Mouse (Mus musculus) embryonic facial prominence, embryonic 10.5 days (tissue): Measurements from ENCODE around the gene Nfic. TPM values are rescaled to one million over a fixed set of nuclear protein-coding genes. Genes with fewer than 3 reads are reported as not detected.

Experiments used
- DNase-seq: peaks from one replicate; pipeline ENCODE4 v3.0.0-alpha.2; 2017; ENCODE audit warnings: low spot score
- H3K27ac ChIP-seq: fragments of 300-500 bp; sonication (generic); replicated peaks from 2 replicates; pipeline ENCODE4 v1.5.1; 2016; ENCODE audit warnings: mild to moderate bottlenecking
- H3K27me3 ChIP-seq: fragments of 300-500 bp; sonication (generic); replicated peaks from 2 replicates; pipeline ENCODE4 v1.6.1; 2016; ENCODE audit warnings: low read depth, mild to moderate bottlenecking; ENCODE audit not compliant: poor library complexity, severe bottlenecking
- H3K36me3 ChIP-seq: fragments of 300-500 bp; sonication (generic); replicated peaks from 2 replicates; pipeline ENCODE4 v1.6.1; 2016; ENCODE audit warnings: mild to moderate bottlenecking, moderate library complexity
- H3K4me1 ChIP-seq: fragments of 300-500 bp; sonication (generic); 2 replicates; pipeline ENCODE4 v1.6.1; 2016
- H3K4me3 ChIP-seq: fragments of 300-500 bp; sonication (generic); 2 replicates; pipeline ENCODE4 v1.5.1; 2016; ENCODE audit warnings: mild to moderate bottlenecking, moderate library complexity
- H3K9me3 ChIP-seq: fragments of 300-500 bp; sonication (generic); 2 replicates; pipeline ENCODE4 v1.6.1; 2016; ENCODE audit warnings: mild to moderate bottlenecking
- WGBS: fragments of 180-500 bp; shearing (Covaris S2); methylation state at CpG from one replicate; pipeline ENCODE4 v1.1.7; 2016; 5-methylcytosine and 5-hydroxymethylcytosine counted together
- polyA plus RNA-seq: library from polyadenylated mRNA; unstranded; fragments of >200 nt; fragmentation: Nextera tagmentation; extraction: Ambion mirVana; gene quantifications from 2 replicates; pipeline ENCODE4 v1.2.1, GENCODE M21; 2016

Gene Nfic
- polyA plus RNA-seq, 1 experiment from 2014 or later: 20.2 TPM

DNA sequence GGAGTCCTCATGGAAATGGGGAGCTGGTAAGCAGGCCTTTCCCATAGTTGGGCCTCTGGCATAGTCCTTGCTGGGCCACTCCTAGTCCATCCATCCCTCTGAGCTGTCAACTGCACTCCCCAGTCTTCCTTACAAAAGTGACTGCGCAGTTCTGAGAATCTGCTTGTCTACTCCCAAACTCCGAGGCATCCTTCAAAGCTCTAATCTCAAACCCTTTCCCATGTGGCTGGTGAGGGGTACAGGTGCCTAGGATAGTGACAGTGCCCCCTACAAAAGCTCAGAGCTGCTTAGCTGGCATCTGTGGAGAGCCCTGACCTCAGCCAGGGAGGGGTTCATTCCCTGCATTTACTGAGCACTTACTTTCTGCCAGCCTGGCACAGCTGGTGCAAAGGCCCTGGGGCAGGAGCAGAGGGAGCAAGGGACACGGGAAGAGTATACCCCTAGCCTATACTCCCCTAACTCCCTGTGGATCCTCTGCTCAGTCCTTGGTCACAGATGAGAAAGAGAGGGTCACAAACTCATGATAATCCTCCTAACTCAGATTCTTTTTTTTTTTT, 32.7 kb downstream of the Nfic start:
- Histone ChIP-seq H3K4me1 (peaks cover 61% of the 10 kb centered on the region), H3K27me3 (peaks cover 97% of the 10 kb centered on the region), H3K27ac (no peak overlapping the region), H3K4me3 (no peak overlapping the region), H3K36me3 (peaks cover 4% of the 10 kb centered on the region; the same call in 1 of the 2 replicates), H3K9me3 (no peaks in the 10 kb centered on the region)
- 87% methylated on average over 3 of the region's 3 CpGs for WGBS
- no peak for DNase-seq

DNA sequence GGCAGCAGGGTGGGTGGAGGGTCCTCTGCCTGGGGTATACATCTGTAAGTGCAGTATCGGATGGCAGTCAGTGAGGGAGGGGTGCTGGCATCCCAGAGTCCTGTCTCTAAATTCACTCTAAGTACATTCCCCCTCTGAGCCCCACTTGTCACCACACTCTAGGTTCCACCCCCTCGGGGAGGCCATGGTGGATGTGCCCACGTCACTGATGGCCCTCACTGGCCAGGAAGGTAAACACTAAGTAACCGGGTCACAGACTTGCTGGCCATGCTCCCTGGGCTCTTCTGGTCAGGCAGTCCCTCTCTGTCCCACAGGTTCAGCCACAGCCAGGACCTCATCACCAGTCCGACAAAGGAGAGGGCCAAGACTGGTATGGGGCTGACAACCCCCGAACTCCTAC, 33.2 kb downstream of the Nfic start:
- Histone ChIP-seq H3K9me3 (no peaks in the 10 kb centered on the region), H3K4me3 (no peak overlapping the region), H3K36me3 (peaks cover 4% of the 10 kb centered on the region; the same call in 1 of the 2 replicates), H3K27ac (no peak overlapping the region), H3K4me1 (peaks cover 66% of the 10 kb centered on the region), H3K27me3 (peaks cover 97% of the 10 kb centered on the region)
- DNase-seq: peak; percentile 7
- WGBS: 68% methylated on average over 6 of the region's 6 CpGs

DNA sequence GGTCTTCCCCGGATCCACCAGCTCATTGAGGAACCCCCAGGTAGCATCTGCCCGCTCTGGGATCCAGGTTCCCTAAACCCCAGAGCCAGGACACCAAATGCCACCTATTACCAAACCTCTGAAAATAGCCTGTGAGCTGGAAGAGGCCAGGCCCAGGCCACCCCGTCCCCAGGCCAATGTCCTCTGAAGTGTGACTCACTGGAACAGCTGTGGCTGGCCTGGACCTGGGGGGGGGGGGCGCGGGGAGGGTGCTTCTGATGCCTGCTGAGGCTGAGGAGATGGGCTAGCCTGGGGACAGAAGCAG, 33.7 kb downstream of the Nfic start:
- Histone ChIP-seq H3K4me3 (no peak overlapping the region), H3K4me1 (peaks cover 66% of the 10 kb centered on the region), H3K27ac (no peak overlapping the region), H3K27me3 (peaks cover 94% of the 10 kb centered on the region), H3K9me3 (no peaks in the 10 kb centered on the region), H3K36me3 (peaks cover 4% of the 10 kb centered on the region; the same call in 1 of the 2 replicates)
- 67% methylated on average over 5 of the region's 5 CpGs for WGBS
- peak; percentile 7 for DNase-seq

DNA sequence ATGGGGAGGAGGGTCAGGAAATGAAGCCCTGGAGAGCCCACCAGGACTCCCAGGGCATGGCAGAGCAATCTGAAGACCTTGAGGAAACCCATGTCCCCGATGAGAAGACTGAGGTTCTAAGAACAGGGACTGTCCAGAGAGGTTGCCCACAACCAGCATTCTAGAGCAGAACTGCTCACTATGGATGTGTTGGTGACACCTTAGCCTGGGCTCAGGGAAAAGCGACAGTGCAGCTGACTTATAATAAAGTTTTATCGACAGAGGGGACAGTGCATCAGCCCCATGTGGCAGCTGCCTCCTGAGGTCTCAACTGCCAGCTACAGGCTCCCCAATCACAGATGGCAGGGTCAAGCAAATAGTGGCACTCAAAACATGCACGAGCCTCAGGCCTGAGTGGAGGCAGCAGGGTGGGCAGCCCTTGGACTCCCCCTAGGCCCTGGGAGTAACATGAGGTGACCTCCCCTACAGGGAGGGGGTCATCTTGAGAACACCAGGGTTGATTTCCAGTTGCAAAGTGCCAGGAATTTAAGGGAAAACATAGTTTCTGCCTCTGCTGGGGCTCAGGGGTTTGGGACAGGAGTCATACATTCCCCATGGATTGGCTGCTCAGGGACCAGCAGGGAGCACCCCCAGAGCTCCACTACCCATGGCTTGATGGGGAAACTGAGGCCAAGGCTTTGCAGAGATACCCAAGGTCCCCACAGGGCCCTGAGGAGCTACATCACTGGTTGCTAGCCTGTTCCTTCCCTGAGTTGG, 34.2 kb downstream of the Nfic start:
- 78% methylated on average over 4 of the region's 4 CpGs for WGBS
- H3K4me1 ChIP-seq: peaks cover 66% of the 10 kb centered on the region

DNA sequence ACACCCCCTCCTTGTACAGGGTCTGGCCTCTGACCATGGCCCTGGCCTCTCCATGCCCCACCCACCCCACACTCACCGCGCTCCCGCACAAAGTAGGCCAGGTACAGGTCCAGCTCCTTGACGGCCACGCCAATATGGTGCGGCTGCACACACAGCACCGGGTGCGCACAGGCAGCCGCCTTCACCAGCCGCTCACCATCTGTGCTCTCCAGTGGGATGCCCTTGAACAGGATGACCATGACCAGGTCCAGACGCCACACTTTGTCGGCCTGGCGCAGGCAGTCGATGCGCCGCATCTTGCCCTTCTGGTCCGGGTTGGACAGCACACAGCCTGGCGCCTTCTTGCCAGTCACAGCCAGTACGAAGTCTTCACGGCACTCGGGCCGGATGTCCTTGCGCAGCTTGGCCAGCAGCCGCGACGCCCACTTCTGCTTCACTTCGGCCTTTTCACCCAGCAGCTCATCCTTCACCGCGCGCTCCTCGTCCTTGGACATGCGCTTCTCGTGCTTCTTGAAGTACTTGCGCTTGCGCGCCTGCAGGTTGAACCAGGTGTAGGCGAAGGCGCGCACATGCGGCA, 35.2 kb downstream of the Nfic start:
- H3K4me3 ChIP-seq: 0 out of 2 replicates have a peak overlapping the region, but pooled peaks have one; percentile 16
- WGBS: 86% methylated on average over 40 of the region's 40 CpGs
- no peaks in the 10 kb centered on the region for H3K9me3 ChIP-seq
- no peak overlapping the region for H3K27ac ChIP-seq
- H3K4me1 ChIP-seq: peaks cover 66% of the 10 kb centered on the region
- peaks cover 80% of the 10 kb centered on the region for H3K27me3 ChIP-seq
- peaks cover 4% of the 10 kb centered on the region; the same call in 1 of the 2 replicates for H3K36me3 ChIP-seq
- peak; percentile 8 for DNase-seq

More for the DNA sequence above, 34.2 kb downstream of the Nfic start:
- Histone ChIP-seq H3K27ac (no peak overlapping the region), H3K9me3 (no peaks in the 10 kb centered on the region), H3K4me3 (no peak overlapping the region), H3K36me3 (peaks cover 4% of the 10 kb centered on the region; the same call in 1 of the 2 replicates), H3K27me3 (peaks cover 89% of the 10 kb centered on the region)
- DNase-seq: peak; percentile 6

- H3K4me3 ChIP-seq: peak overlapping the region; percentile 14; the same call in 1 of the 2 replicates
- H3K9me3 ChIP-seq: no peaks in the 10 kb centered on the region
- WGBS: 92% methylated on average over 10 of the region's 10 CpGs
- peaks cover 70% of the 10 kb centered on the region for H3K27me3 ChIP-seq
- H3K36me3 ChIP-seq: peaks cover 4% of the 10 kb centered on the region; the same call in 1 of the 2 replicates
- peaks cover 66% of the 10 kb centered on the region for H3K4me1 ChIP-seq
- H3K27ac ChIP-seq: peak overlapping the region; percentile 57; the same call in 1 of the 2 replicates
- peak; percentile 7 for DNase-seq
Measured at GRCm38 (mm10) chr10:81419111-81419928, 36.1 kb downstream of the Nfic start.

DNA sequence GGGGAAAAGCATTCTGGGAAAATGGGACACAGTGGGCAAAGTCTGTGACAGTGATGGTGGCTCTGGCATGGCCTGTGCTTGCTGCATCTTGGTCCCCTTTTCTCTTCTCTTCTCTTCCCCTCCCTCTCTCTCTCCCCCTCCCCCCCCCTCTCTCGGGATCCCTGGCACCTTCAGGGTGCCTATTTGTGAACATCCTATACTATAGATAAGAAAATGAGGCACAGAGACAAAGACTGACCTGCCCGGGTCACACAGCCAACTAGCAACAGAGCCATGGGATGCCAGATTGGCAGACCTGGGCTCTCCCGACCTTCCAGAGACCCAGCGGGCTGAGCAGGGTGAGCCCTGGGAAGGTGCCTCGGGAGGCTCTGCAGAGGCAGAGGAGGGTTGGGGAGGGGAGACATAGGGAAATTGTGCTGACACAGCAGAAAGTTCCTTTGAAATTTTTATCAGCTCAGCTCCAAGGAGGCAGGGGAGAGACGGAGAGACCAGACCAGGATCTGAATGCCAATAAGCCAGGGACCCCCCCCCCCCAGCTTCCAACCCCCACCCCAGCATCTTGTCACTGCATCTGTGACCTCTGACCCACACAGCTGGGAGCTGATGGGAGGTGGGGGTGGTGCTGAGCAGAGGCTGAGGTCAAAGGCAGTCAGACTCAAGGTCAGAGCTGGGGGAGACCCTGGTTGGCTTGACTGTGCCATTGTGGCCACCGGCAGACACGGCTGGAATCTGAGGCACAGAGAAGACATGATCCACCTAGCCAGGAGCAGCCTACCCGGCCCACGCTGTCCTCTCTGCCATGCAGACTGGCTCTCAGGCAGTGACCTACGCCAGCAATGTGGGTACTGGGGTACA, 37.0 kb downstream of the Nfic start:
- peaks cover 70% of the 10 kb centered on the region for H3K4me1 ChIP-seq
- no peak for DNase-seq
- WGBS: 40% methylated on average over 11 of the region's 11 CpGs
- H3K4me3 ChIP-seq: peak overlapping the region; percentile 14; the same call in 1 of the 2 replicates
- peaks cover 4% of the 10 kb centered on the region; the same call in 1 of the 2 replicates for H3K36me3 ChIP-seq
- peaks cover 61% of the 10 kb centered on the region for H3K27me3 ChIP-seq
- H3K9me3 ChIP-seq: no peaks in the 10 kb centered on the region
- H3K27ac ChIP-seq: peak overlapping the region; percentile 57; the same call in 1 of the 2 replicates

DNA sequence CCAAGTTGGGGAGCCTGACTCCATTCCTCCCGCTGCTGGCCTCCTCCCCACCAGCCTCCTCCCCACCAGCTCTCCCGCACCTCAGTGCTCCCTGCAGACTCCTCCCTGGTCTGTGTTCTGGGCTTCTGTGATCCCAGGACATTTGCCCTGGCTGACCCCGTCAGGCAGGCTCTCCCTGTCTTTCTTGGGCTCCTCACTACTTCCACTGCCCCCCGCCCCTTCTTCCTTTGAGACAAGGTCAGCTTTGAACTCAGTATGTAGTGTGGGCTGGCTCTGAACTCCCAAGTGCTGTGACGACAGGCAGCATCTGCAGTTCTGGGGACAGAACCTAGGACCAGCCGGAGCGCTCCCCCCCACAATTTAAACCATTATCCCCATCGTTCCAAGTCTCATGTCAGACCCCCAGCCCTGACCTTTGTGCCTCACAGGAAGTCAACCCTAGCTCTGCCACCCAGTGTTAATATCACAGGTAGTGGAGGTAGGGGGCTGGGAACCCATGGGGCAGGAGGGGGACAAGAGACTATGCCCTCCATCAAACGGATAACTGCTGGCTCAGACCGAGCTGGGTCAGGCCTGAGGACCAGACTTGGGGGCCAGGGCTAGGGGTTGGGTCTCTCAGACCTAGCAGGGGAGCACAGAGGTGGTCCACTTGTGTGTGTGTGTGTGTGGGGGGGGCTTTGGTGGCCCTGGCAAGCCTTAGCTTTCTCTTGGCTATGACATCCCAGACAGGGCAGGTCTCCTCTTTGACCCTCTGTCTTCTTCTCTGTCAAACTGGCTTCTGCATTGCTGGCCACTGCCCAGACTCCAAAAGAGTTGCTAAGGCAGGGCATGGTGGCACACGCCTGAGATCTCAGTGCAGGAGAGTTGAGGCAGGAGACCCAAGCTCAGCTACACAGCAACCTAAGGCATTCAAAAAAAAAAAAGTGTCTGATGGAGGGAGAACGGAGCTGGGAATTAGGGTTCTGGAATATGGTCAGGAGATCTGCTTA, 37.9 kb downstream of the Nfic start:
- WGBS: 38% methylated on average over 12 of the region's 12 CpGs
- H3K27me3 ChIP-seq: peaks cover 54% of the 10 kb centered on the region
- H3K4me1 ChIP-seq: peaks cover 80% of the 10 kb centered on the region
- H3K9me3 ChIP-seq: no peaks in the 10 kb centered on the region
- peak overlapping the region; percentile 90 for H3K27ac ChIP-seq
- peaks cover 4% of the 10 kb centered on the region; the same call in 1 of the 2 replicates for H3K36me3 ChIP-seq
- H3K4me3 ChIP-seq: peak overlapping the region; percentile 60
- no peak for DNase-seq

- peaks cover 9% of the 10 kb centered on the region; the same call in 1 of the 2 replicates for H3K36me3 ChIP-seq
- H3K27me3 ChIP-seq: peaks cover 46% of the 10 kb centered on the region
- H3K9me3 ChIP-seq: no peaks in the 10 kb centered on the region
- 0% methylated on average over 26 of the region's 26 CpGs for WGBS
- H3K4me1 ChIP-seq: peaks cover 88% of the 10 kb centered on the region
- H3K4me3 ChIP-seq: peak overlapping the region; percentile 60
- DNase-seq: peak; percentile 88
- peak overlapping the region; percentile 90 for H3K27ac ChIP-seq
Measured at GRCm38 (mm10) chr10:81416581-81417226, 38.7 kb downstream of the Nfic start.

GRCm38 (mm10) chr10:81415549-81416310, 39.7 kb downstream of the Nfic start:
- peaks cover 11% of the 10 kb centered on the region; the same call in 1 of the 2 replicates for H3K36me3 ChIP-seq
- H3K4me3 ChIP-seq: 0 out of 2 replicates have a peak overlapping the region, but pooled peaks have one; percentile 60
- H3K27ac ChIP-seq: peak overlapping the region; percentile 90
- H3K27me3 ChIP-seq: peaks cover 36% of the 10 kb centered on the region
- H3K9me3 ChIP-seq: no peaks in the 10 kb centered on the region
- peaks cover 90% of the 10 kb centered on the region for H3K4me1 ChIP-seq
- peak; percentile 15 for DNase-seq
- 60% methylated on average over 17 of the region's 17 CpGs for WGBS
